Mouse (Mus musculus): ENCODE results near the gene Gm3336. TPM values are rescaled to one million over a fixed set of nuclear protein-coding genes. Genes with fewer than 3 reads are reported as not detected.

The Gm3336 gene
- polyA plus RNA-seq, 1 experiment from 2014 or later: not detected

DNA sequence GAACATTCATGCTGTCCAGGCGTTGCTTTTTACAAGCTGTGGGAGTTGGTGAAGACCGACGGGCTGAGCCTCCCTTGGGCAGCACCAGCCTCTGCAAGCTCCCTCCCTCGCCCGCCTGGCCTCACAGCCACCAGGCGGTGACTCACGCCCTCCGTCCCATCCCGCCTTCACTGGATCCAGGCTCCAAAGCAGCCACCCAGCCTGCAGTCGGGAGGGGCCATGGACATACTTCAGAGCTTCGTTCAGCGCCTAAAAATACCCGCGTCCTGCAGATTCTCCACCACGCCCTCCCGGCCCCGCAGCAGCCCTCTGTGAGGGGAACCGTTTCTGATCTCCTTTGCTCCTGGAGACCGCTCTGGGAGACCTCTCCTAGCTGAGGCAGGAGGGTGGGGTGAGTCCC is 36.1 kb upstream of the Gm3336 start:
- Histone ChIP-seq H3K4me1 (peaks cover 23% of the 10 kb centered on the region), H3K4me3 (peak overlapping the region; percentile 40), H3K36me3 (peaks cover 33% of the 10 kb centered on the region), H3K27me3 (ENCODE audit: insufficient read depth, poor library complexity, severe bottlenecking) (no peaks in the 10 kb centered on the region), H3K27ac (peak overlapping the region; percentile 90), H3K9me3 (no peaks in the 10 kb centered on the region)
- 3% methylated on average over 19 of the region's 19 CpGs for WGBS
- DNase-seq (ENCODE audit: low spot score): peak; percentile 93

- Histone ChIP-seq H3K36me3 (peaks cover 28% of the 10 kb centered on the region), H3K27ac (peak overlapping the region; percentile 90), H3K9me3 (no peaks in the 10 kb centered on the region), H3K4me1 (peaks cover 23% of the 10 kb centered on the region), H3K4me3 (peak overlapping the region; percentile 40), H3K27me3 (ENCODE audit: insufficient read depth, poor library complexity, severe bottlenecking) (no peaks in the 10 kb centered on the region)
- WGBS: 68% methylated on average over 3 of the region's 3 CpGs
- no peak for DNase-seq (ENCODE audit: low spot score)
Measured at GRCm38 (mm10) chr8:70682692-70683091, 35.7 kb upstream of the Gm3336 start.

DNA sequence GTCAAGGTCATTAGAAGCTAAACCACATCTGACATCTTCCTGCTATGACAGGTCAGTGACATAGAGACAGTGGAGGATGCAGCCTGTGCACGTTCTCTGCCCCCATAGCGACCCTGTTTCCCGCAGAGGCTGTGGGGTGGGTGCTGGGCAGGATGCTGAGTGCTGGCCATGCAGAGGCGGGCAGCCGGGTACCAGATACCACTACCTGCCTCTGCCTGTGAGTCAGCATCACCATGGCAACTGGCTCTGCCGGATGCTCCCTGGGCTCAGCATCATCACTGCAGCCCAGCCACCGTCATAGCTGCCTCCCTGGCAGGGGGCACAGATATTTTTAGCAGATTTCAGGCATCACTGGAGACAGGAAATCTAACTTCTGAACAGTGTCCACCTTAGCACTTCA is 34.1 kb upstream of the Gm3336 start:
- 53% methylated on average over 7 of the region's 7 CpGs for WGBS
- DNase-seq (ENCODE audit: low spot score): no peak
- Histone ChIP-seq H3K36me3 (peaks cover 12% of the 10 kb centered on the region), H3K4me3 (no peak overlapping the region), H3K27ac (peak overlapping the region; percentile 56; the same call in 1 of the 2 replicates), H3K9me3 (no peaks in the 10 kb centered on the region), H3K27me3 (ENCODE audit: insufficient read depth, poor library complexity, severe bottlenecking) (no peaks in the 10 kb centered on the region), H3K4me1 (peaks cover 26% of the 10 kb centered on the region)

DNA sequence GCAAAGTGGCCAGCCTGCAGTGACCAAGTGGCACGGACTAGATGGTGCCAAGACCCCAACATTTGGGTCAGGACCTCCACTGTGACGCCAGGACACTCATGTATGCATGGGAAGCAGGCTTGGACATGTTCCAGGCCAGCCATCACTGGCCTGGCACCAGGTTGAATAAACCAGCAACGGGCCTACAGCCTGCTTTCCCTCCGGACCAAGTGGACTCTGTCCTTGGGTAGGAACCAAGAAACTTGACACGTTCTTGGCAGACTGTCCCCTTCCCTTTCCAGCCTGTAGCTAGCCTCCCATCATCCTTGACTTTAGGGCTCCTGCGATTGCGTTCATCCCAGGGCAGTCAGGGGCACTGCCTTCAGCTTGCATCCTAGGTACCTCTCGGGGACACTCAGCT is 30.8 kb upstream of the Gm3336 start:
- H3K4me1 ChIP-seq: peaks cover 22% of the 10 kb centered on the region
- H3K36me3 ChIP-seq: 0 out of 2 replicates have a peak, but pooled peaks cover 2% of the 10 kb centered on the region
- H3K4me3 ChIP-seq: no peak overlapping the region
- DNase-seq (ENCODE audit: low spot score): no peak
- H3K27me3 ChIP-seq (ENCODE audit: insufficient read depth, poor library complexity, severe bottlenecking): no peaks in the 10 kb centered on the region
- H3K27ac ChIP-seq: 0 out of 2 replicates have a peak overlapping the region, but pooled peaks have one; percentile 32
- H3K9me3 ChIP-seq: no peaks in the 10 kb centered on the region
- 91% methylated on average over 8 of the region's 8 CpGs for WGBS

DNA sequence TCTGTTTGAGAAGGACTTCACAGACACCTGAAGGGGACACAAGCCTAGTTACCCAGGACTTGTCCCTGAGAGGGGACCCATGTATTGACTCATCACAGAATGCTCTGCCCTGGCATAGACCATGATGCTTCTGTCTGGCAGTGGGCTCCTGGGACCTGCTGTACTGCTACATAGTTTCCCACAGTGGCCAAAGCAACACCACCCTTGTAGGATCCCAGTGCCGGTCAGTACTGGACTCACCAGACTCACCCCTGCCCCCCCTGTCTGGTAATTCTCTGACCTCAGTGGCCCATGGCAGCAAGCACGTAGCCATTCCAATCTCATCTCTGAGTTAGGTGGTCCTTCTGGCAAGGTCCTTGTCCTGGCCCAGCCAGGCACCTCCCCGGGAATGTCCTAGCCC is 30.2 kb upstream of the Gm3336 start:
- no peak for DNase-seq (ENCODE audit: low spot score)
- no peaks in the 10 kb centered on the region for H3K27me3 ChIP-seq (ENCODE audit: insufficient read depth, poor library complexity, severe bottlenecking)
- H3K36me3 ChIP-seq: 0 out of 2 replicates have a peak, but pooled peaks cover 2% of the 10 kb centered on the region
- no peak overlapping the region for H3K4me3 ChIP-seq
- H3K4me1 ChIP-seq: peaks cover 19% of the 10 kb centered on the region
- 82% methylated on average over 3 of the region's 3 CpGs for WGBS
- H3K27ac ChIP-seq: peak overlapping the region; percentile 32; the same call in 1 of the 2 replicates
- no peaks in the 10 kb centered on the region for H3K9me3 ChIP-seq

GRCm38 (mm10) chr8:70689892-70690390 is 28.4 kb upstream of the Gm3336 start:
- H3K4me1 ChIP-seq: peaks cover 26% of the 10 kb centered on the region
- peak overlapping the region; percentile 44 for H3K27ac ChIP-seq
- H3K27me3 ChIP-seq (ENCODE audit: insufficient read depth, poor library complexity, severe bottlenecking): no peaks in the 10 kb centered on the region
- 81% methylated on average over 5 of the region's 5 CpGs for WGBS
- H3K9me3 ChIP-seq: no peaks in the 10 kb centered on the region
- no peak for DNase-seq (ENCODE audit: low spot score)
- 0 out of 2 replicates have a peak, but pooled peaks cover 2% of the 10 kb centered on the region for H3K36me3 ChIP-seq
- no peak overlapping the region for H3K4me3 ChIP-seq

DNA sequence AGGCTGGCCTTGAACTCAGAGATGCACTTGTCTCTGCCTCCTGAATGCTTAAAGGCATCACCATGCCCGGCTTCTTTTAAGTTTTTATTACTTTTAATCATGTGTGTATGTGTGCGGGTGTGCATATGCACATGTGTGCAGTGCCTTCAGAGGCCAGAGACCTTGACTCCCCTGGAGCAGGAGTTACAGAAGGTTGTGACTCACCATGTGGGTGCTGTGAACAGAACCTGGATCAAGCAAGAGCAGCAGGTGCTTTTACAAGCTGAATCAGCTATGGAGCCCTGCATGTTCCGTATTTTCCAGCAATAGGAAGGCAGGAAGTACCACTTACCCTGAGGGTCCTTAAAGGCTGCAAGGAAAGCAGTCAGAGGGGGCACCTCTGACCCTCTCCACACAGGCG is 27.1 kb upstream of the Gm3336 start:
- 68% methylated on average over 4 of the region's 4 CpGs for WGBS
- DNase-seq (ENCODE audit: low spot score): no peak
- peaks cover 39% of the 10 kb centered on the region for H3K4me1 ChIP-seq

GRCm38 (mm10) chr8:70691727-70692231 is 26.6 kb upstream of the Gm3336 start:
- peak overlapping the region; percentile 53 for H3K4me3 ChIP-seq
- no peaks in the 10 kb centered on the region for H3K9me3 ChIP-seq
- peaks cover 44% of the 10 kb centered on the region for H3K4me1 ChIP-seq
- WGBS: under 1% methylated on average over 20 of the region's 20 CpGs
- no peaks in the 10 kb centered on the region for H3K27me3 ChIP-seq (ENCODE audit: insufficient read depth, poor library complexity, severe bottlenecking)
- H3K36me3 ChIP-seq: no peaks in the 10 kb centered on the region
- DNase-seq (ENCODE audit: low spot score): peak; percentile 87
- peak overlapping the region; percentile 91 for H3K27ac ChIP-seq

More for the DNA sequence above, 27.1 kb upstream of the Gm3336 start:
- H3K27ac ChIP-seq: peak overlapping the region; percentile 91
- H3K9me3 ChIP-seq: no peaks in the 10 kb centered on the region
- H3K4me3 ChIP-seq: peak overlapping the region; percentile 53
- H3K36me3 ChIP-seq: 0 out of 2 replicates have a peak, but pooled peaks cover 2% of the 10 kb centered on the region
- no peaks in the 10 kb centered on the region for H3K27me3 ChIP-seq (ENCODE audit: insufficient read depth, poor library complexity, severe bottlenecking)

DNA sequence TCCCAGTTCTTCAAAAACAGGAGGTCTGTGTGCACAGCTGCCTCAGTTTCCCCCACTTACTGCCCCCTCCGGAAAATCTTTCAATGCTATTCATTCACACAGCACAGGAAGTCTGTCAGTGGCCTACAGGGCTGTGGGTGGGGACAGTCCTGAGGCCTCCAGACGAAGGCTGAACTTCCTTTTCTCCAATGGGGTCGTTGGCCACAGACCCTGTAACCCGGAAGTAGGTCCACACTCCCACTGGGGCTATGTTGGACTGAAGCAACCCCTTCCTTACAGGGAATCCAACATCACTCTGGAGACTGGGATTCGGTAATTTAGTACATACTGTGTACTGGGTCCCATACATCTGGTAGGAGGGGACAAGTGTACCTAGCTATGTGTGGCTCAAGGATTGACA is 24.7 kb upstream of the Gm3336 start:
- 55% methylated on average over 5 of the region's 5 CpGs for WGBS
- Histone ChIP-seq H3K27ac (0 out of 2 replicates have a peak overlapping the region, but pooled peaks have one; percentile 29), H3K9me3 (no peaks in the 10 kb centered on the region), H3K27me3 (ENCODE audit: insufficient read depth, poor library complexity, severe bottlenecking) (no peaks in the 10 kb centered on the region), H3K36me3 (no peaks in the 10 kb centered on the region), H3K4me3 (no peak overlapping the region), H3K4me1 (peaks cover 56% of the 10 kb centered on the region)
- DNase-seq (ENCODE audit: low spot score): no peak

GRCm38 (mm10) chr8:70695318-70696018 is 22.9 kb upstream of the Gm3336 start:
- Histone ChIP-seq H3K4me1 (peaks cover 56% of the 10 kb centered on the region), H3K4me3 (peak overlapping the region; percentile 8; the same call in 1 of the 2 replicates), H3K9me3 (no peaks in the 10 kb centered on the region), H3K27ac (peak overlapping the region; percentile 99), H3K27me3 (ENCODE audit: insufficient read depth, poor library complexity, severe bottlenecking) (no peaks in the 10 kb centered on the region), H3K36me3 (no peaks in the 10 kb centered on the region)
- DNase-seq (ENCODE audit: low spot score): no peak
- 29% methylated on average over 32 of the region's 32 CpGs for WGBS

- Histone ChIP-seq H3K27ac (peak overlapping the region; percentile 99), H3K4me1 (peaks cover 64% of the 10 kb centered on the region), H3K27me3 (ENCODE audit: insufficient read depth, poor library complexity, severe bottlenecking) (no peaks in the 10 kb centered on the region), H3K9me3 (no peaks in the 10 kb centered on the region), H3K4me3 (peak overlapping the region; percentile 48), H3K36me3 (peaks cover 2% of the 10 kb centered on the region; the same call in 1 of the 2 replicates)
- DNase-seq (ENCODE audit: low spot score): peak; percentile 94
- WGBS: 6% methylated on average over 31 of the region's 31 CpGs
Measured at GRCm38 (mm10) chr8:70696019-70696885, 22.1 kb upstream of the Gm3336 start.

- H3K27ac ChIP-seq: peak overlapping the region; percentile 99
- peaks cover 5% of the 10 kb centered on the region; the same call in 1 of the 2 replicates for H3K36me3 ChIP-seq
- H3K9me3 ChIP-seq: no peaks in the 10 kb centered on the region
- H3K4me1 ChIP-seq: peaks cover 62% of the 10 kb centered on the region
- peak overlapping the region; percentile 48 for H3K4me3 ChIP-seq
- WGBS: 42% methylated on average over 4 of the region's 4 CpGs
- no peaks in the 10 kb centered on the region for H3K27me3 ChIP-seq (ENCODE audit: insufficient read depth, poor library complexity, severe bottlenecking)
- no peak for DNase-seq (ENCODE audit: low spot score)
Measured at GRCm38 (mm10) chr8:70696946-70697345, 21.4 kb upstream of the Gm3336 start.

Data from heart, embryonic 10.5 days (tissue).